Mouse (Mus musculus): ENCODE data around the gene Rere. TPM values are rescaled to one million over a fixed set of nuclear protein-coding genes. Genes with fewer than 3 reads are reported as not detected.
"Not testable (repeated sequence)": the region's sequence is repeated elsewhere in the genome, so short reads cannot be mapped to it uniquely, and the experiment has no call there.

Gene Rere
- polyA plus RNA-seq, 1 experiment from 2014 or later, result 27.2 TPM

DNA sequence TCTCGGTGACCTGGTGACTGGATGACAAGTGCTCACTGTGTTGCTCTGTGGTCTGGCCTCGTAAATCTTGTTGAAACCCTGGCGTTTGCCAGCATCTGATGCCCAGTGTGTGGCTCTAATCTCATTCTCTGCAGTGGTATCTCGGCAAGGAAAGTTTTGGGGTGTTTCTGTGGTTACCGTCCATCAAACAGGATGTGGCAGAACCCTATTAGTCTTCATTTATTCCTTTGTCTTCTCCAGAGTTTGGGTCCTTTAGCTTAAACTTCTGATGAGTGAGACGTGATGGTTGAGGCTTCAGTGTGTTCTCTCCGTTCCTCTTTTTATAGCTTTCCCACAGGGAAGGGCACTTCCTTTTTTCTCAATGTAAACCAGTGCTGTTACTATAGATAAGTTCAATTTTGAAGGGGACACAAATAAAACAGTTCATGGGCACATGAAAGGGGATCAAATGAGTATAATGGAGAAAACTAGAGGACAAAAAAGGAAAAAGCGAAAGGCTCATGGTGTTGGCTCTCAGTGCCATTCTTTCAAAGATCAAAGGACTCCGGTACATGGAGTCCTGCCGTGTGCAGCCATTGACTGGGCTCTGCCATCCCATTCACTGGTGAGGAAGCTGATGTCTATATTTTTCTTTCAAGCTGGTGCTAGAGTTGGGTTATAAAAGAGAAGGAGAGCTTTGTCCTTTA, 191.4 kb downstream of the Rere start:
- Histone ChIP-seq H3K4me1 (no peaks in the 10 kb centered on the region), H3K27me3 (no peaks in the 10 kb centered on the region), H3K4me2 (replicated peaks) (no peak overlapping the region), H3K36me3 (peaks cover 17% of the 10 kb centered on the region), H3K9ac (no peak overlapping the region), H3K4me3 (replicated peaks) (no peak overlapping the region), H3K27ac (replicated peaks) (no peak overlapping the region), H3K9me3 (replicated peaks) (no peaks in the 10 kb centered on the region)
- WGBS, result 62% methylated on average over 10 of the region's 10 CpGs
- ATAC-seq (ENCODE audit: insufficient number of reproducible peaks, low FRiP score, low TSS enrichment, low read depth), result no peak

DNA sequence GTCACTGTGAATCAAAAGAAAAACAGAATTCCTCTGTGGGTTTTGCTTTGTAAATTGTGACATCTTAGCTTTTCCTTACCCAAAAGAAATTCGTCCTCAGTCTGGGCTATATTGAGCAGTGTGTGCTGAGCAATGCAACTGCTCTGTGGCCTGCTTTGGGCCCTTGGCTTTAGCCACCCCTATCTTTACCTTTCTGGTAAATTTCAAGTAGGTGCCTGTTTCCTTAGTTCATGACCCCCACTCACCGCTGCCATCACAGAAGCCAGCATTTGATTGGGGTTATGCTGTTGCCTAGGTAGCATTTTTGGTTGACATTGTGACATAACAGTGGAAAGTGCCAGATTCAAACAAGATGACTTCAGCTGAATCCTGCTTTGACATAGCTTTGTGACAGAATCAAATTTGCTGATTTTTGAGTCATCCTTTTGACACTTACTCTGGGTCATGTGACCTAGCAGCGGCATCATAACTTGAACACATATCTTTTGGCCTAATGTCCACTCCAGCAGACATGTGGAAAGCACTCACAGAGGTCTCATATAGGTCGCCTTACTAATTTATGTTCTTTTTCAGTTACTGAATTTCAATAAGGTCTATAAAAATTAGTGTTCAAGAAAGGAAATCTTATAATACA, 192.1 kb downstream of the Rere start:
- H3K9ac ChIP-seq, result no peak overlapping the region
- 82% methylated on average over 4 of the region's 4 CpGs for WGBS
- H3K27me3 ChIP-seq, result no peaks in the 10 kb centered on the region
- no peak for ATAC-seq (ENCODE audit: insufficient number of reproducible peaks, low FRiP score, low TSS enrichment, low read depth)
- H3K9me3 ChIP-seq (replicated peaks), result no peaks in the 10 kb centered on the region
- H3K27ac ChIP-seq (replicated peaks), result no peak overlapping the region
- H3K36me3 ChIP-seq, result peaks cover 21% of the 10 kb centered on the region
- no peaks in the 10 kb centered on the region for H3K4me1 ChIP-seq
- H3K4me2 ChIP-seq (replicated peaks), result no peak overlapping the region
- H3K4me3 ChIP-seq (replicated peaks), result no peak overlapping the region

DNA sequence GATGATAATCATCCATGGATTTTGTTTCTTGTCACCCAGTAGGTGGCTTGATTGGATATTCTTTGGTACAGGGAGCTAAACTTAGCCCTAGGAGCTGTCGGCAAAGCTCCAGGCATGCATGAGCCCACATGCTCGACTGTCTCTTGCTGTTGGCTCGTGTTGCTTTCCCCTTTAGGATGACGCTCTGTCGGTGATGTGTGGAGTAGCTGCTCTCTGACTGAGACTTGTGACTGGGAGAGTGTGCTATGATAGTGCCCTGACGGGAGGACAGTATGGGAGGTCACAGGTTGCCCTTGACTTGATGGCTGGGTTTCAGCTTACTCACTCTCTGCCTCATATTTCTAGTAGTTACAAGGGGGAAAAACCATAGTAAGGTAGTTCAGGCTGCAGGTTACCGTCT, 192.6 kb downstream of the Rere start:
- no peak overlapping the region for H3K9ac ChIP-seq
- H3K27me3 ChIP-seq, result no peaks in the 10 kb centered on the region
- H3K4me1 ChIP-seq, result no peaks in the 10 kb centered on the region
- peaks cover 24% of the 10 kb centered on the region for H3K36me3 ChIP-seq
- no peak overlapping the region for H3K27ac ChIP-seq (replicated peaks)
- no peak for ATAC-seq (ENCODE audit: insufficient number of reproducible peaks, low FRiP score, low TSS enrichment, low read depth)
- WGBS, result 76% methylated on average over 7 of the region's 7 CpGs
- H3K4me2 ChIP-seq (replicated peaks), result no peak overlapping the region
- H3K9me3 ChIP-seq (replicated peaks), result no peaks in the 10 kb centered on the region
- H3K4me3 ChIP-seq (replicated peaks), result no peak overlapping the region

DNA sequence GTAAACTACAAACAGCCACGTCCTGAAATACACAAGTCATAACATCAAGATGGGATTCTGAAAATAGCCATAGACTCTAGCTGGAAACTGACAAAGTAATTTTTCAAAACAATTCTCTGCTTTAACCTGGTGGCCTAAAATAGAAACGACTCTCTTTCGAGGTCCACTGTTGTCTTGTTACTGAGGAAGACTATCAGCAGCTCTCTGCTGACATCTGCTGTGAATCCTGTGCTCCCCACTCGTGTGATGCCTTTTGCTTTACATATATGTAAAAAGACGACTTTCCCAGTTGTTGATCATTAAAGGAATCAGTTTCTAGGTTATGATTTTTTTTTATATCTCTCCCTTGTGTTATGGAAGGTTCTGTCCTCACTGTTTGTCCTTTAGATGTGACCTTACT, 194.8 kb downstream of the Rere start:
- Histone ChIP-seq H3K27ac (replicated peaks) (no peak overlapping the region), H3K4me3 (replicated peaks) (no peak overlapping the region), H3K9me3 (replicated peaks) (no peaks in the 10 kb centered on the region), H3K9ac (no peak overlapping the region), H3K27me3 (no peaks in the 10 kb centered on the region), H3K36me3 (peaks cover 24% of the 10 kb centered on the region), H3K4me2 (replicated peaks) (no peak overlapping the region), H3K4me1 (no peaks in the 10 kb centered on the region)
- ATAC-seq (ENCODE audit: insufficient number of reproducible peaks, low FRiP score, low TSS enrichment, low read depth), result no peak
- 51% methylated on average over 5 of the region's 5 CpGs for WGBS

- Histone ChIP-seq H3K9me3 (replicated peaks) (no peaks in the 10 kb centered on the region), H3K27me3 (no peaks in the 10 kb centered on the region), H3K4me1 (no peaks in the 10 kb centered on the region), H3K27ac (replicated peaks) (no peak overlapping the region), H3K9ac (no peak overlapping the region), H3K4me2 (replicated peaks) (no peak overlapping the region), H3K36me3 (peaks cover 24% of the 10 kb centered on the region), H3K4me3 (replicated peaks) (no peak overlapping the region)
- 89% methylated on average over 6 of the region's 6 CpGs for WGBS
- ATAC-seq (ENCODE audit: insufficient number of reproducible peaks, low FRiP score, low TSS enrichment, low read depth), result no peak
Observed at GRCm38 (mm10) chr4:150478006-150478405, 196.6 kb downstream of the Rere start.

GRCm38 (mm10) chr4:150483081-150483480, 201.6 kb downstream of the Rere start:
- peaks cover 12% of the 10 kb centered on the region for H3K36me3 ChIP-seq
- not testable (repeated sequence) for H3K9ac ChIP-seq; H3K27ac ChIP-seq (replicated peaks); H3K4me2 ChIP-seq (replicated peaks); H3K4me3 ChIP-seq (replicated peaks); H3K27me3 ChIP-seq; ATAC-seq (ENCODE audit: insufficient number of reproducible peaks, low FRiP score, low TSS enrichment, low read depth); H3K9me3 ChIP-seq (replicated peaks)
- 85% methylated on average over 5 of the region's 5 CpGs for whole genome bisulfite sequencing
- H3K4me1 ChIP-seq, result peaks cover 15% of the 10 kb centered on the region

GRCm38 (mm10) chr4:150486097-150486496, 204.7 kb downstream of the Rere start:
- ATAC-seq (ENCODE audit: insufficient number of reproducible peaks, low FRiP score, low TSS enrichment, low read depth), result no peak
- WGBS, result 39% methylated on average over 2 of the region's 2 CpGs

DNA sequence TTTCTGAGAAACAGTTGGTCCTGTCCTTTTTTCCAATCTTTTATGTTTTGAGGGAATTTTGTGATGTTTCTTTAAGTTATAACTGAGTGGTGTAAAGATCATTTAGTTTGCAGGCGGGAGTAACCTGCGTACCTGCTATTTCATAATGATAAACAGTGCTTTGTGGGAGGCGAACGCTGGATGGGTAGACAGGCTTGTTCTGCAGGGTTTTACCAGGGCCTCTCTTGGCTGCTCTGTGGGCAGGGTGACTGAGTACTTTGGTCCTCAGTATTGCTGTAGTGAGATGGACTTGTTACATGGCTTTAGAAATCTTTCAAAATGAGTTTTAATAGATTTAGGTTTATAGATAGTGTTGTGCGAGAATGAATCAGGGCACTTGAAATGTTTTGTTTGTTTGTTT, 205.7 kb downstream of the Rere start:
- no peak overlapping the region for H3K4me2 ChIP-seq (replicated peaks)
- no peak for ATAC-seq (ENCODE audit: insufficient number of reproducible peaks, low FRiP score, low TSS enrichment, low read depth)

More at GRCm38 (mm10) chr4:150486097-150486496, 204.7 kb downstream of the Rere start:
- H3K4me3 ChIP-seq (replicated peaks), result no peak overlapping the region
- no peaks in the 10 kb centered on the region for H3K9me3 ChIP-seq (replicated peaks)
- peaks cover 30% of the 10 kb centered on the region for H3K4me1 ChIP-seq
- H3K27ac ChIP-seq (replicated peaks), result peak overlapping the region; percentile 88
- H3K27me3 ChIP-seq, result no peaks in the 10 kb centered on the region
- no peaks in the 10 kb centered on the region for H3K36me3 ChIP-seq
- no peak overlapping the region for H3K4me2 ChIP-seq (replicated peaks)
- no peak overlapping the region for H3K9ac ChIP-seq

GRCm38 (mm10) chr4:150488096-150488748, 206.8 kb downstream of the Rere start:
- WGBS, result 16% methylated on average over 12 of the region's 12 CpGs
- ATAC-seq (ENCODE audit: insufficient number of reproducible peaks, low FRiP score, low TSS enrichment, low read depth), result peak; percentile 97
- H3K27ac ChIP-seq (replicated peaks), result peak overlapping the region; percentile 88

More for the DNA sequence above, 205.7 kb downstream of the Rere start:
- 53% methylated on average over 5 of the region's 5 CpGs for WGBS
- no peak overlapping the region for H3K4me3 ChIP-seq (replicated peaks)
- H3K9ac ChIP-seq, result no peak overlapping the region
- no peaks in the 10 kb centered on the region for H3K9me3 ChIP-seq (replicated peaks)
- peak overlapping the region; percentile 88 for H3K27ac ChIP-seq (replicated peaks)
- H3K36me3 ChIP-seq, result no peaks in the 10 kb centered on the region
- H3K4me1 ChIP-seq, result peaks cover 30% of the 10 kb centered on the region
- no peaks in the 10 kb centered on the region for H3K27me3 ChIP-seq

GRCm38 (mm10) chr4:150488767-150489166, 207.3 kb downstream of the Rere start:
- Histone ChIP-seq H3K4me2 (replicated peaks) (peak overlapping the region; percentile 64), H3K9ac (0 out of 2 replicates have a peak overlapping the region, but pooled peaks have one; percentile 10), H3K4me3 (replicated peaks) (peak overlapping the region; percentile 41), H3K4me1 (peaks cover 41% of the 10 kb centered on the region), H3K27ac (replicated peaks) (peak overlapping the region; percentile 88), H3K27me3 (no peaks in the 10 kb centered on the region), H3K36me3 (no peaks in the 10 kb centered on the region), H3K9me3 (replicated peaks) (no peaks in the 10 kb centered on the region)
- WGBS, result 55% methylated on average over 4 of the region's 4 CpGs
- no peak for ATAC-seq (ENCODE audit: insufficient number of reproducible peaks, low FRiP score, low TSS enrichment, low read depth)

More at GRCm38 (mm10) chr4:150488096-150488748, 206.8 kb downstream of the Rere start:
- Histone ChIP-seq H3K9ac (0 out of 2 replicates have a peak overlapping the region, but pooled peaks have one; percentile 10), H3K36me3 (no peaks in the 10 kb centered on the region), H3K9me3 (replicated peaks) (no peaks in the 10 kb centered on the region), H3K4me1 (peaks cover 37% of the 10 kb centered on the region), H3K4me3 (replicated peaks) (peak overlapping the region; percentile 41), H3K27me3 (no peaks in the 10 kb centered on the region), H3K4me2 (replicated peaks) (peak overlapping the region; percentile 64)

DNA sequence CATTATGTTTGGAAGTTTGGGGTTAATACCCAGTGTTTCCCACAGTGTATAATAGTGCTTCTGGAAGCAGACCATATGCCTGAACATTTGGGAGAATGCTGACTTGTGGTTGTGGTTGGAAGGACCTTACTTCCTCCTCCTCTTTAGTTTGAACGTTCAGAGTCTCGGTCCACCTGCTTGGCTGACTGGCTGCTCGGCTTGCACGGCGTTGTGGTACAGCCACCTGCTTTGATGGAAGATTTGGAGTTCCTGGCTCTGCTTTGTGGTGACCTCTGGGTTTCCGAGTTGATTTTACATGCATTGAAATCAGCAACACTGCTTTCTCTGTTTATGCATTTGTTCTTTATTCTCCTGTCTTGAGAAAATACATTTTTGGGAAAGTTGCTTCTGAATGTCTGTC, 208.6 kb downstream of the Rere start:
- no peak overlapping the region for H3K9ac ChIP-seq
- no peaks in the 10 kb centered on the region for H3K27me3 ChIP-seq
- no peak for ATAC-seq (ENCODE audit: insufficient number of reproducible peaks, low FRiP score, low TSS enrichment, low read depth)
- H3K4me1 ChIP-seq, result peaks cover 41% of the 10 kb centered on the region
- 79% methylated on average over 6 of the region's 6 CpGs for WGBS
- H3K4me2 ChIP-seq (replicated peaks), result no peak overlapping the region
- H3K4me3 ChIP-seq (replicated peaks), result no peak overlapping the region
- H3K27ac ChIP-seq (replicated peaks), result no peak overlapping the region
- no peaks in the 10 kb centered on the region for H3K9me3 ChIP-seq (replicated peaks)
- no peaks in the 10 kb centered on the region for H3K36me3 ChIP-seq
